Mouse (Mus musculus): ENCODE measurements around the gene Gm973. TPM values are rescaled to one million over a fixed set of nuclear protein-coding genes. Genes with fewer than 3 reads are reported as not detected.

Gene Gm973
- total and polyA plus RNA-seq, 3 experiments: 2.3 to 14.9 (median 7.6) TPM

- in situ Hi-C loops (cut with MboI; ENCODE audit: low pct_ligation_motif_present, low pct_unique_long_range_greater_than_20kb, low sequenced_read_pairs) (no loop called here), dilution Hi-C loops (cut with MboI; ENCODE audit: extremely low pct_ligation_motif_present, extremely low pct_unique_long_range_greater_than_20kb, low sequenced_read_pairs) (no loop called here)
- Histone ChIP-seq H3K4me1 (ENCODE audit: control insufficient read depth in 1 of 2, insufficient read depth in 2 of 2) (peaks cover 6 to 44% of the 10 kb centered on the region in 2 experiments; a peak in 3 of 4 replicates), H3K4me3 (replicated peaks in 1 of 3; ENCODE audit: low read depth in 2 of 3, low read length in 2 of 3, poor library complexity in 1 of 3) (peak overlapping the region in 2 of 3 experiments; percentile 89 to 97), H3K9ac (ENCODE audit: insufficient read depth, low read depth) (peak overlapping the region; percentile 95; the same call in 1 of the 2 replicates), H3K36me3 (replicated peaks in 1 of 2; ENCODE audit: control insufficient read depth in 1 of 2, insufficient read depth in 1 of 2, low read length in 1 of 2) (peaks cover 2 to 19% of the 10 kb centered on the region in 2 experiments), H3K27me3 (replicated peaks) (no peaks in the 10 kb centered on the region), H3K27ac (ENCODE audit: insufficient read depth, low read depth) (no peak overlapping the region), H3K4me2 (ENCODE audit: insufficient read depth, low read depth, poor library complexity, severe bottlenecking) (peak overlapping the region; percentile 97), H3K79me2 (replicated peaks; ENCODE audit: control insufficient read depth, extremely low read depth, insufficient read depth, poor library complexity, severe bottlenecking) (peaks cover 73% of the 10 kb centered on the region), H3K9me3 (replicated peaks; ENCODE audit: low read length) (no peaks in the 10 kb centered on the region)
- TF ChIP-seq CHD1 (IDR thresholded peaks at IDR 0.05; ENCODE audit: low read depth, low read length) (no peak), E2F4 (IDR thresholded peaks at IDR 0.05; ENCODE audit: insufficient replicate concordance, low read depth, low read length) (no peak), MAX (IDR thresholded peaks at IDR 0.05; ENCODE audit: low read length) (no peak), MEF2A (IDR thresholded peaks at IDR 0.05; ENCODE audit: borderline replicate concordance, low read depth, low read length) (no peak), MAFK (IDR thresholded peaks at IDR 0.05; ENCODE audit: insufficient replicate concordance, low read length) (no peak), TCF12 (IDR thresholded peaks at IDR 0.05; ENCODE audit: low read depth, low read length) (no peak), IRF4 (IDR thresholded peaks at IDR 0.05; ENCODE audit: low read depth, low read length) (no peak), SIN3A (IDR thresholded peaks at IDR 0.05; ENCODE audit: low read length) (no peak), ZNF384 (IDR thresholded peaks at IDR 0.05; ENCODE audit: low read depth, low read length) (no peak), BHLHE40 (IDR thresholded peaks at IDR 0.05; ENCODE audit: low read depth, low read length) (no peak), POLR2A (IDR thresholded peaks at IDR 0.05; ENCODE audit: low read depth, low read length) (no peak), MAZ (IDR thresholded peaks at IDR 0.05; ENCODE audit: low read depth, low read length) (no peak), MXI1 (IDR thresholded peaks at IDR 0.05; ENCODE audit: low read depth, low read length) (no peak), USF2 (conservative IDR thresholded peaks at IDR 0.05; ENCODE audit: low read depth, low read length) (no peak), ZMIZ1 (IDR thresholded peaks at IDR 0.05; ENCODE audit: low read depth, low read length) (no peak)
- no peak for DNase-seq (ENCODE audit: extremely low read depth)
Observed at GRCm38 (mm10) chr1:59668871-59669270, 152.8 kb downstream of the Gm973 start.

GRCm38 (mm10) chr1:59669962-59670630 lies 154.0 kb downstream of the Gm973 start:
- peak overlapping the region; percentile 71 for H3K4me2 ChIP-seq (ENCODE audit: insufficient read depth, low read depth, poor library complexity, severe bottlenecking)
- peaks cover 2 to 23% of the 10 kb centered on the region in 2 experiments for H3K36me3 ChIP-seq (replicated peaks in 1 of 2; ENCODE audit: control insufficient read depth in 1 of 2, insufficient read depth in 1 of 2, low read length in 1 of 2)
- H3K27ac ChIP-seq (ENCODE audit: insufficient read depth, low read depth): peak overlapping the region; percentile 64
- dilution Hi-C loops (cut with MboI; ENCODE audit: extremely low pct_ligation_motif_present, extremely low pct_unique_long_range_greater_than_20kb, low sequenced_read_pairs): no loop called here
- peaks cover 67% of the 10 kb centered on the region for H3K79me2 ChIP-seq (replicated peaks; ENCODE audit: control insufficient read depth, extremely low read depth, insufficient read depth, poor library complexity, severe bottlenecking)
- no peaks in the 10 kb centered on the region for H3K27me3 ChIP-seq (replicated peaks)
- DNase-seq (ENCODE audit: extremely low read depth): peak; percentile 56
- in situ Hi-C loops (cut with MboI; ENCODE audit: low pct_ligation_motif_present, low pct_unique_long_range_greater_than_20kb, low sequenced_read_pairs): no loop called here
- H3K4me1 ChIP-seq (ENCODE audit: control insufficient read depth in 1 of 2, insufficient read depth in 2 of 2): peaks cover 6 to 46% of the 10 kb centered on the region in 2 experiments; a peak in 3 of 4 replicates
- 0 out of 2 replicates have a peak, but pooled peaks have one; percentile 36 for TF ChIP-seq UBTF (IDR thresholded peaks at IDR 0.05; ENCODE audit: low read depth, low read length)
- peak; percentile 18; the same call in 1 of the 2 replicates for TF ChIP-seq NELFE (IDR thresholded peaks at IDR 0.05; ENCODE audit: low read depth, low read length)
- TF ChIP-seq RCOR1 (conservative IDR thresholded peaks at IDR 0.05; ENCODE audit: low read depth, low read length): no peak
- peak; percentile 41; the same call in 1 of the 2 replicates for TF ChIP-seq HCFC1 (IDR thresholded peaks at IDR 0.05; ENCODE audit: low read depth, low read length)
- TF ChIP-seq EP300 (IDR thresholded peaks at IDR 0.05; ENCODE audit: low read length): no peak
- peak; percentile 41; the same call in 1 of the 2 replicates for TF ChIP-seq ETS1 (conservative IDR thresholded peaks at IDR 0.05; ENCODE audit: low read depth, low read length)
- TF ChIP-seq MAX (IDR thresholded peaks at IDR 0.05; ENCODE audit: low read length): 0 out of 2 replicates have a peak, but pooled peaks have one; percentile 13
- no peak for TF ChIP-seq CHD1 (IDR thresholded peaks at IDR 0.05; ENCODE audit: low read depth, low read length)
- TF ChIP-seq BHLHE40 (IDR thresholded peaks at IDR 0.05; ENCODE audit: low read depth, low read length): no peak
- peak; percentile 60 for TF ChIP-seq SIN3A (IDR thresholded peaks at IDR 0.05; ENCODE audit: low read length)
- 0 out of 2 replicates have a peak, but pooled peaks have one; percentile 25 for TF ChIP-seq KAT2A (IDR thresholded peaks at IDR 0.05; ENCODE audit: insufficient replicate concordance, low read length)
- TF ChIP-seq MEF2A (IDR thresholded peaks at IDR 0.05; ENCODE audit: borderline replicate concordance, low read depth, low read length): peak; percentile 14; the same call in 1 of the 2 replicates
- peak; percentile 24; the same call in 1 of the 2 replicates for TF ChIP-seq ELF1 (IDR thresholded peaks at IDR 0.05; ENCODE audit: low read depth, low read length)
- TF ChIP-seq ZNF384 (IDR thresholded peaks at IDR 0.05; ENCODE audit: low read depth, low read length): peak; percentile 90
- TF ChIP-seq MXI1 (IDR thresholded peaks at IDR 0.05; ENCODE audit: low read depth, low read length): 0 out of 2 replicates have a peak, but pooled peaks have one; percentile 19
- H3K9ac ChIP-seq (ENCODE audit: insufficient read depth, low read depth): peak overlapping the region; percentile 95
- no peaks in the 10 kb centered on the region for H3K9me3 ChIP-seq (replicated peaks; ENCODE audit: low read length)
- peak overlapping the region; percentile 87 to 97 (median 89) for H3K4me3 ChIP-seq (replicated peaks in 1 of 3; ENCODE audit: low read depth in 2 of 3, low read length in 2 of 3, poor library complexity in 1 of 3)

Data from CH12.LX (cell line).